Mouse (Mus musculus): ENCODE results near the gene Gcnt2. TPM values are rescaled to one million over a fixed set of nuclear protein-coding genes. Genes with fewer than 3 reads are reported as not detected.
"Not testable (repeated sequence)": the region's sequence is repeated elsewhere in the genome, so short reads cannot be mapped to it uniquely, and the experiment has no call there.

Gene Gcnt2
- polyA plus RNA-seq, 1 experiment: not detected

DNA sequence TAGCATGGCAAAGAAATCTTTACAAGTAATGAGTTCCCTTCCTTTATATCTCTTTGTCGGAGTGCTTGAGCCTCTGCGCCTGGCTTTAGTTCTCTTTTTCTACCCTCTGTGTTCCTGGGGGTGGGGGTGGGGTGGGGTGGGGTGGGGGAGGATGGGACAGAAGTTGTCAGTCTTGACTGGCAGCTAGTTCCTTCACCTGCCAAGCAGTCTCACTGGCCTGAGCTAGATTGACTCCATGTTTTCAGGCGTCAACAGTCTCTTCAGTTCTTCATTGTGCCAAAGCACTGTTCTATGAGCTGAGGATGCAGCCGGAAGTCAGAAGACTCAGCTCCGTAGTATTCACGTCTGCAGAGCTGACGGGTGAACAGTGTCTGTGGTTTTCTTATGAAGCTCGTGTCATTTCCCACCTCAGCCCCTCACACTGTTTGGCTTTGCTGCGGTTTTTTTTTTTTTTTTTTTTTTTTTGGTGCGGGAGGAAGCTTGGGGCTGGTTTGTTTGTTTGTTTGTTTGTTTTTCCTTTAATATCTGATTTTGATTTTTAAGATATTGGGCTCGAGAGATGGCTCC, 62.8 kb downstream of the Gcnt2 start:
- TF ChIP-seq POLR2A (IDR thresholded peaks at IDR 0.05; ENCODE audit: insufficient read depth, low read depth, low read length): no peak
- TF ChIP-seq CTCF (IDR thresholded peaks at IDR 0.05; ENCODE audit: insufficient read depth, low read depth, low read length): no peak
- WGBS: 89% methylated on average over 11 of the region's 11 CpGs

DNA sequence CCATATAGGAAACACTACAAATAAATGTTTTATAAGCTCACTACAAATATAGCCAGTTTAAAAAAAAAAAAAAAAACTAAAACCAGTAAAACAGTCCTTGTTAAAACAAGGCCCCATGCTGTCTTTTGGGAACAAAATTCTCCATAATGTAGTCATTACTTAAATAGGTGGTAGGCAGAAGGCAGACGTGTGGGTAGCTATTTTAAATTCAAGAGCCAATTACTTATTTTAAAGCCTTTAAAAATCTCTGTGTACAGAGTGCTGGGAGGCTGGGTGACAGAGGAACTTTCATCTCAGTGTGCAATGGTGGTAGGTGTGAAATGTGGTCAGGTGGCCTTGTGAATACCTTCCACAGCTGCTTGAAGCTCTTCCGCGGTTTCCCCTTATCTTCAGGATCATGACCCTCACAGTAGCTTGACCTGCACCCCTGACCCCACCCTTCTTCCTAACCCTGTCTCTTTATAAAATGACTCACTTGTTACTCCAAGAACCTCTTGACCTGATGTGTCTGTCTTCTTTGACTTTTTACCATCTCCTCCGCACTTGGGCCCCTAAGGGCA, 64.3 kb downstream of the Gcnt2 start:
- Histone ChIP-seq H3K27ac (ENCODE audit: insufficient read depth, low read depth, low read length) (no peak overlapping the region), H3K4me3 (ENCODE audit: insufficient read depth, low read depth, low read length) (no peak overlapping the region), H3K4me1 (ENCODE audit: control insufficient read depth, insufficient read depth, low read length) (peaks cover 10% of the 10 kb centered on the region)
- WGBS: 53% methylated on average over 4 of the region's 4 CpGs
- no peak for TF ChIP-seq POLR2A (IDR thresholded peaks at IDR 0.05; ENCODE audit: insufficient read depth, low read depth, low read length)

More for the DNA sequence above, 62.8 kb downstream of the Gcnt2 start:
- Histone ChIP-seq H3K4me1 (ENCODE audit: control insufficient read depth, insufficient read depth, low read length) (peaks cover 12% of the 10 kb centered on the region), H3K27ac (ENCODE audit: insufficient read depth, low read depth, low read length) (no peak overlapping the region), H3K4me3 (ENCODE audit: insufficient read depth, low read depth, low read length) (no peak overlapping the region)

DNA sequence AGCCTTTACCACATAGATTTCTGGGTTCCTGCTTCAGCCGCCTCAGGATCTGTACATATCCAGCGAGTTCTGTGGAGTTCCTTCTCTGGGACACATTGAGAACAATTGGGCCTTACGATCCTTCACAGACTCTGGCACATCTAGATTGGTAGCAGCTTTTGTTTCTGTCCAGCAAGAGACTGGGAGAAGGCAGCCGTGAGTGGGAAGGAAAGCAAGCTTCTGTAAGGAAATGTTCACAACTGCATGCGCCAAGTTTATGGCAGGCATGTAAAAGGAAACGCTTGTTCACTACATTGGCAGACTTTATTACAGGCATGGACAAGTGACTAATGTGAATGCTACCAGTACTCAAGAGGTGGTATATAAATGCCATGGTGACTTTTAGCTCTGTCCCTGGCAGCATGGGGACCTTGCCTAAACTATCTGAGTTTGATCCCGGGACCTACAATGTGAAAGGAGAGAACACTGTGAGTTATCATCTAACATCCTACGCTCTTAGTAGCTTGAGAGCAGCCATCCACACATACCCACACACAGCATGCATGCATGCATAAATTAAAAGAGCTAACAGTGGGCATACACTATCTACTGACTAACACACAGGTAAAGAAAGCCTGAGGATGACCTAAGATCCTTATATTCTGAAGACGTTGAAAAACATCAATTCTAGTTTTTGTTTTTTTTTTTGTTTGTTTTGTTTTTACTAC, 68.8 kb downstream of the Gcnt2 start:
- WGBS: 76% methylated on average over 9 of the region's 9 CpGs
- TF ChIP-seq CTCF (IDR thresholded peaks at IDR 0.05; ENCODE audit: insufficient read depth, low read depth, low read length) (no peak), POLR2A (IDR thresholded peaks at IDR 0.05; ENCODE audit: insufficient read depth, low read depth, low read length) (no peak)
- peaks cover 6% of the 10 kb centered on the region for H3K4me1 ChIP-seq (ENCODE audit: control insufficient read depth, insufficient read depth, low read length)
- no peak overlapping the region for H3K4me3 ChIP-seq (ENCODE audit: insufficient read depth, low read depth, low read length)
- no peak overlapping the region for H3K27ac ChIP-seq (ENCODE audit: insufficient read depth, low read depth, low read length)

DNA sequence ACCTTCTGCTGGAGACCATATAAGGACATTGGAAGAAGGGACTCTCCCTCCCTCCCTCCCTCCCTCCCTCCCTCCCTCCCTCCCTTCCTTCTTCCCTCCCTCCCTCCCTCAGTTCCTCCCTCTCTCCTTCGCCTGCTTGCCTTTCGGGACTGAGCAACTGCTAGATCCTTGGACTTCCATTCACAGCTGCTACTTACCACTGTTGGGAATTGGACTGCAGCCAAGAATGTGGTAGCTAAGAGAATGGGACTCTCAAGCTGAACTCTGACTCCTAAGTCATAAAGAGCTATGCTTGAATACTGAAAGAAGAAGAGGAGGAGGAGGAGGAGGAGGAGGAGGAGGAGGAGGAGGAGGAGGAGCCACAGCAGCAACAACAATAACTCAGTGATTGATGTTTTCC, 72.3 kb downstream of the Gcnt2 start:
- not testable (repeated sequence) for H3K4me1 ChIP-seq (ENCODE audit: control insufficient read depth, insufficient read depth, low read length); H3K4me3 ChIP-seq (ENCODE audit: insufficient read depth, low read depth, low read length); H3K27ac ChIP-seq (ENCODE audit: insufficient read depth, low read depth, low read length)
- WGBS: no CpG with 5 or more reads among the region's 2 CpGs

GRCm38 (mm10) chr13:40932573-40932972, 73.0 kb downstream of the Gcnt2 start:
- H3K4me1 ChIP-seq (ENCODE audit: control insufficient read depth, insufficient read depth, low read length): no peaks in the 10 kb centered on the region
- WGBS: 91% methylated on average over 5 of the region's 5 CpGs
- H3K4me3 ChIP-seq (ENCODE audit: insufficient read depth, low read depth, low read length): no peak overlapping the region
- TF ChIP-seq POLR2A (IDR thresholded peaks at IDR 0.05; ENCODE audit: insufficient read depth, low read depth, low read length): no peak
- TF ChIP-seq CTCF (IDR thresholded peaks at IDR 0.05; ENCODE audit: insufficient read depth, low read depth, low read length): no peak
- no peak overlapping the region for H3K27ac ChIP-seq (ENCODE audit: insufficient read depth, low read depth, low read length)

DNA sequence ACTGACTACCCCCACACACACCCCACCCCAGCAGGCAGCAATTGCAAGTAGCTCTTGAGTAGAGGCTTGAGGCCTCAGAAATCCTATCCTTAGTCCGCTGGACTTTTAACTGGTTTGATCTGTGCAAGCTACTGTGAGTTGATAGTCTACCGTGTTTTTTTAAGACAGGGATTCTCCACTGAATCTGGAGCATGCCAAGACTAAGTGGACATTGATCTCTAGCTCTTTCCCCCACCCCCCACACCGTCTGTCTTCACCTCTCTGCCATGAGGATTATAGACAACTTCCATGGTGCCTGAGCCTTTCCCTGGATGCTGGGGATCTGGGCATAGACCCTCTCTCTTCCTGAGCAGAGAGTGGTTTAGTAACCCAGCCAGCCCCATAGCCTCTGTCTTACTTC, 74.8 kb downstream of the Gcnt2 start:
- TF ChIP-seq POLR2A (IDR thresholded peaks at IDR 0.05; ENCODE audit: insufficient read depth, low read depth, low read length) (no peak), CTCF (IDR thresholded peaks at IDR 0.05; ENCODE audit: insufficient read depth, low read depth, low read length) (no peak)
- Histone ChIP-seq H3K27ac (ENCODE audit: insufficient read depth, low read depth, low read length) (no peak overlapping the region), H3K4me1 (ENCODE audit: control insufficient read depth, insufficient read depth, low read length) (no peaks in the 10 kb centered on the region), H3K4me3 (ENCODE audit: insufficient read depth, low read depth, low read length) (no peak overlapping the region)
- WGBS: 85% methylated on average over 3 of the region's 3 CpGs

GRCm38 (mm10) chr13:40937586-40937985, 78.0 kb downstream of the Gcnt2 start:
- H3K4me3 ChIP-seq (ENCODE audit: insufficient read depth, low read depth, low read length): no peak overlapping the region
- no peak overlapping the region for H3K27ac ChIP-seq (ENCODE audit: insufficient read depth, low read depth, low read length)
- no peaks in the 10 kb centered on the region for H3K4me1 ChIP-seq (ENCODE audit: control insufficient read depth, insufficient read depth, low read length)
- TF ChIP-seq CTCF (IDR thresholded peaks at IDR 0.05; ENCODE audit: insufficient read depth, low read depth, low read length) (no peak), POLR2A (IDR thresholded peaks at IDR 0.05; ENCODE audit: insufficient read depth, low read depth, low read length) (no peak)
- 86% methylated on average over 5 of the region's 5 CpGs for WGBS

- Histone ChIP-seq H3K27ac (ENCODE audit: insufficient read depth, low read depth, low read length) (no peak overlapping the region), H3K4me1 (ENCODE audit: control insufficient read depth, insufficient read depth, low read length) (no peaks in the 10 kb centered on the region), H3K4me3 (ENCODE audit: insufficient read depth, low read depth, low read length) (no peak overlapping the region)
- 71% methylated on average over 11 of the region's 11 CpGs for WGBS
- no peak for TF ChIP-seq POLR2A (IDR thresholded peaks at IDR 0.05; ENCODE audit: insufficient read depth, low read depth, low read length)
- TF ChIP-seq CTCF (IDR thresholded peaks at IDR 0.05; ENCODE audit: insufficient read depth, low read depth, low read length): no peak
These were observed 79.2 kb downstream of the Gcnt2 start for GRCm38 (mm10) chr13:40938485-40939357.

DNA sequence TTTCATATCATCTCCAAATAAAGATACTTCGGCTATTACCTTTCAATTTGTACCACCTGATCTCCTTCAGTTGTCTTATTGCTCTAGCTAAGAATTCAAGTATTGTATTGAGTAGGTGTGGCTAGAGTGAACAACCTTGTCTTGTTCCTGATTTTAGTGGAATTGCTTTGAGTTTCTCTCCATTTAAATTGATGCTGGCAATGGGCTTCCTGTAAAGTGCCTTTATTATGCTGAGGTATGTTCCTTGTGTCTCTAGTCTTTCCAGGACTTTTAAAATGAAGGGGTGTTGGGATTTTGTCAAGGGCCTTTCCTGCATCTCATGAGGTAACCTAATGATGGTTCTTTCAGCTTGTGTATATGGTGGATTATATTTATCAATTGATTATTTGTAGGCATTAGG, 83.5 kb downstream of the Gcnt2 start:
- TF ChIP-seq POLR2A (IDR thresholded peaks at IDR 0.05; ENCODE audit: insufficient read depth, low read depth, low read length): no peak
- no peak for TF ChIP-seq CTCF (IDR thresholded peaks at IDR 0.05; ENCODE audit: insufficient read depth, low read depth, low read length)
- Histone ChIP-seq H3K4me3 (ENCODE audit: insufficient read depth, low read depth, low read length) (no peak overlapping the region), H3K4me1 (ENCODE audit: control insufficient read depth, insufficient read depth, low read length) (no peaks in the 10 kb centered on the region), H3K27ac (ENCODE audit: insufficient read depth, low read depth, low read length) (no peak overlapping the region)
- WGBS: 92% methylated on average over 1 of the region's 1 CpGs

Measured in olfactory bulb, adult 2 months (tissue).